Mouse (Mus musculus) limb, embryonic 11.5 days (tissue): ENCODE data around the gene Iqcf5. TPM values are rescaled to one million over a fixed set of nuclear protein-coding genes. Genes with fewer than 3 reads are reported as not detected.
"Not testable (repeated sequence)": the region's sequence is repeated elsewhere in the genome, so short reads cannot be mapped to it uniquely, and the experiment has no call there.

ENCODE experiments used
- ATAC-seq: fragments of 200-750 bp; cut with Nextera tagmentation; 2 replicates; pipeline ENCODE4 v1.8.0; 2017; ENCODE audit warnings: low read depth; ENCODE audit not compliant: insufficient number of reproducible peaks, low FRiP score, low TSS enrichment
- DNase-seq: peaks from one replicate; pipeline ENCODE4 v3.0.0-alpha.2; 2015; ENCODE audit warnings: low spot score
- H3K27ac ChIP-seq: fragments of 300-500 bp; sonication (generic); replicated peaks from 2 replicates; pipeline ENCODE4 v1.5.1; 2014; ENCODE audit warnings: low read depth, mild to moderate bottlenecking, low read length
- H3K27me3 ChIP-seq: fragments of 300-500 bp; sonication (generic); 2 replicates; pipeline ENCODE4 v1.6.1; 2014; ENCODE audit warnings: mild to moderate bottlenecking, low read length, mixed read lengths; ENCODE audit not compliant: control insufficient read depth, insufficient read depth
- H3K36me3 ChIP-seq: fragments of 300-500 bp; sonication (generic); 2 replicates; pipeline ENCODE4 v1.6.1; 2014; ENCODE audit warnings: mild to moderate bottlenecking, low read length, moderate library complexity, mixed read lengths; ENCODE audit not compliant: control insufficient read depth, insufficient read depth
- H3K4me1 ChIP-seq: fragments of 300-500 bp; sonication (generic); 2 replicates; pipeline ENCODE4 v1.6.1; 2014; ENCODE audit warnings: low read length, mixed read lengths; ENCODE audit not compliant: control insufficient read depth, insufficient read depth
- H3K4me2 ChIP-seq: fragments of 300-500 bp; sonication (generic); 2 replicates; pipeline ENCODE4 v1.6.1; 2014; ENCODE audit warnings: low read depth, mild to moderate bottlenecking, moderate library complexity; ENCODE audit not compliant: severe bottlenecking
- H3K4me3 ChIP-seq: fragments of 300-500 bp; sonication (generic); 2 replicates; pipeline ENCODE4 v1.5.1; 2014; ENCODE audit warnings: low read depth, low read length
- H3K9ac ChIP-seq: fragments of 300-500 bp; sonication (generic); 2 replicates; pipeline ENCODE4 v1.6.1; 2014; ENCODE audit warnings: mild to moderate bottlenecking, low read length
- H3K9me3 ChIP-seq: fragments of 300-500 bp; sonication (generic); 2 replicates; pipeline ENCODE4 v1.6.1; 2016; ENCODE audit warnings: low read length; ENCODE audit not compliant: control insufficient read depth
- WGBS: fragments of 180-500 bp; shearing (Covaris S2); extraction: QIAGEN DNeasy Blood & Tissue Kit; methylation state at CpG from one replicate; pipeline ENCODE4 v1.1.7; 2014; 5-methylcytosine and 5-hydroxymethylcytosine counted together
- polyA plus RNA-seq: library from polyadenylated mRNA; unstranded; fragments of >200 nt; fragmentation: Nextera tagmentation; extraction: Ambion mirVana; gene quantifications from 2 replicates; pipeline ENCODE4 v1.2.1, GENCODE M21; 2014

The Iqcf5 gene
- polyA plus RNA-seq, 1 experiment from 2014 or later: not detected

DNA sequence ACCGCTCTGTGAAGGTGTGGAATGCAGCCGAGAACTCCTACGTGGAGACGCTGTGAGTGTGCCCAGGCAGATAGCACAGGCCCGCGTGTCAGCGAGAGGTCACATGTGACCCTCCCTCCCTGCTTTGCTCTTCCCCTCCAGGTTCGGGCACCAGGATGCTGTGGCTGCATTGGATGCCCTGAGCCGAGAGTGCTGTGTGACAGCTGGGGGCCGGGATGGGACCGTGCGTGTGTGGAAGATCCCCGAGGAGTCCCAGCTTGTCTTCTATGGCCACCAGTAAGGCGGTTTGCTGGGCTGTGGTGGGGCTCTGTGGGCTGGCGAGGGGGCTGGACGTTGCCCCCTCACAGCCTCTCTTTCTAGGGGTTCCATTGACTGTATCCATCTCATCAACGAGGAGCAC, 30.8 kb upstream of the Iqcf5 start:
- 92% methylated on average over 17 of the region's 17 CpGs for WGBS
- H3K9me3 ChIP-seq: no peaks in the 10 kb centered on the region

GRCm38 (mm10) chr9:106485076-106485475, 29.3 kb upstream of the Iqcf5 start:
- peaks cover 22% of the 10 kb centered on the region for H3K36me3 ChIP-seq
- no peaks in the 10 kb centered on the region for H3K9me3 ChIP-seq
- no peak overlapping the region for H3K9ac ChIP-seq
- H3K27me3 ChIP-seq: no peaks in the 10 kb centered on the region
- ATAC-seq (no peak), DNase-seq (no peak)
- no peak overlapping the region for H3K27ac ChIP-seq
- 88% methylated on average over 10 of the region's 10 CpGs for WGBS
- no peak overlapping the region for H3K4me2 ChIP-seq
- no peaks in the 10 kb centered on the region for H3K4me1 ChIP-seq
- H3K4me3 ChIP-seq: no peak overlapping the region

More for the DNA sequence above, 30.8 kb upstream of the Iqcf5 start:
- Histone ChIP-seq H3K9ac (no peak overlapping the region), H3K27me3 (no peaks in the 10 kb centered on the region), H3K27ac (no peak overlapping the region), H3K36me3 (peaks cover 22% of the 10 kb centered on the region), H3K4me1 (no peaks in the 10 kb centered on the region), H3K4me3 (no peak overlapping the region), H3K4me2 (no peak overlapping the region)
- ATAC-seq (no peak), DNase-seq (no peak)

DNA sequence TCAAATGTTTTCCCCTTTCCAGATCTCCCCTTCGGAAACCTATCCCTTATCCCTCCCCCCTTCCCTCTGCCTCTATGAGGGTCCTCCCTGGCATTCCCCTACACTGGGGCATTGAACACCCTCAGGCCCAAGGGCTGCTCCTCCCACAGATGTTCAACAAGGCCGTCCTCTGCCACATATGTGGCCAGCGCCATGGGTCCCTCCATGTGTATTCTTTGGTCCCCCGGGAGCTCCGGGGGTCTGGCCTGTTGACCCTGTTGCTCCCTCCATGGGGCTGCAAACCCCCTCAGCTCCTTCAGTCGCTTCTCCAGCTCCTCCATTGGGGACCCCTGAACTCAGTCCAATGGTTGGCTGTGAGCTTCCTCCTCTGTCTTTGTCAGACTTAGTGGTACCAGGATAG, 26.8 kb upstream of the Iqcf5 start:
- H3K4me3 ChIP-seq, H3K9me3 ChIP-seq, H3K4me2 ChIP-seq, H3K4me1 ChIP-seq, H3K9ac ChIP-seq, H3K27ac ChIP-seq, H3K27me3 ChIP-seq, ATAC-seq, DNase-seq: not testable (repeated sequence)
- H3K36me3 ChIP-seq: peaks cover 16% of the 10 kb centered on the region
- 85% methylated on average over 6 of the region's 6 CpGs for WGBS

DNA sequence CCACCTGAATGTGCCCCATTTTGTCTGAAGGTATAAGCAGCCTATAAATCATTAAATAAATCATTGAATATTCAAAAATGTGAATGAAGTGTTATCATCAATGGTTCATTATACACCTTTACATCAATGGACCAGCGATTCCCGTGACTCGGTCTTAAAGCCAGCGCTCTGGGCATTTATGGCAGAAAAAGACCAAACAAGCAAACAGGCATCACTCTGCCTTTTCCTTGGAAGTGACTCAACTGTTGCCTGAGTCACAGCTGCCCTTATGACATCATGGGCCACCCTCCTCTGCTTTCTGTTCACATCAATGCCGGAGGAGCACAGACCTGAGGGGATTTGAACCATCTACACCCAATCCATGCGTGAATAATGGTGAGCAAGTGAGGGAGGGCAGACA, 14.7 kb upstream of the Iqcf5 start, which contains the start of gene Iqcf1:
Gene Iqcf1, plus strand, starts transcription at position 301 of the 400 bp plus-strand sequence.
- Histone ChIP-seq H3K27me3 (no peaks in the 10 kb centered on the region), H3K9me3 (no peaks in the 10 kb centered on the region), H3K4me2 (no peak within 1 kb of the TSS), H3K27ac (no peak within 1 kb of the TSS), H3K4me1 (no peaks in the 10 kb centered on the region), H3K36me3 (no peaks in the 10 kb centered on the region), H3K9ac (no peak within 1 kb of the TSS), H3K4me3 (no peak within 1 kb of the TSS)
- whole genome bisulfite sequencing: 96% methylated on average over 6 of the region's 6 CpGs
- DNase-seq: no peak
- ATAC-seq: no peak

DNA sequence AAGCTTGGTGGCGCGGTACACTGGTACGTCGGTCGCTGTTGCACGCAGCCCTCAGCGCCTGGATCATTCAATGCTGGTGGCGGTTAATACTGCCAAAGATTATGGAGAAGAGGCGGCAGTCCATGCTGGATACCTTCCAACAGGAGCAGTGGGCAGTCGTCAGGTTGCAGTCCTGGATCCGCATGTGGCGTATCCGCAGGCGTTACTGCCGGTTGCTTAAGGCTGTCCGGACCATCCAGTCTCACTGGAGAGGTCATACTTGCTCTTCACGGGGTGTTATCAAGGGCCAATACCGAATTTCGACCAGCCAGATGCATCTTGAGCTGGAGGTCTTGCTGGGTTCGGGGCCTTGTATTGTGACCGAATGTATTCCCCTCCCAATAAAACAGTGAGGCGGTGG, 12.5 kb upstream of the Iqcf5 start:
- H3K36me3 ChIP-seq: no peaks in the 10 kb centered on the region
- 88% methylated on average over 22 of the region's 22 CpGs for WGBS
- no peaks in the 10 kb centered on the region for H3K27me3 ChIP-seq
- H3K9me3 ChIP-seq: no peaks in the 10 kb centered on the region
- H3K4me1 ChIP-seq: no peaks in the 10 kb centered on the region
- ATAC-seq (no peak), DNase-seq (no peak)
- H3K4me3 ChIP-seq: no peak overlapping the region
- no peak overlapping the region for H3K4me2 ChIP-seq
- H3K9ac ChIP-seq: no peak overlapping the region
- H3K27ac ChIP-seq: no peak overlapping the region

DNA sequence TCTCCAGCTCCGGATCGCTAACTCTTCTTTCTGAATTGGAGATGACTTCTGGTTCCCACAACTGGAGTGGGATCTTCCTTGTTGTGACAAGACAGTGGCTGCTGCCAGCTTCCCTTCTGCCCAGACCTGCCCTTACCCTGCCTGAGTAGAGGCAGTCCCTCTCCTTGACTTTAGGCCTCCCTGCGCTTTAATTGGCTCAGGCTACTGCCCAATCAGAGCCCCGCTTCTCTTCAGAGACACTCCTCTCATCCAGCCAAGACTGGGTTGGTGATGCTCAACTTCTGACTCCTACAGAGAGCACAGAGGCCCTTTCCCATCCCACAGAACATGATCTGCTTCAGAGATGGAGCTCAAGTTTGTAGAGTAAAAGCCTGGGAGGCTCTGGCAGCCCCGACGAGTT, 10.1 kb upstream of the Iqcf5 start:
- 78% methylated on average over 6 of the region's 6 CpGs for WGBS
- ATAC-seq: no peak

GRCm38 (mm10) chr9:106509356-106509755, 5.0 kb upstream of the Iqcf5 start:
- no peak overlapping the region for H3K9ac ChIP-seq
- H3K27me3 ChIP-seq: no peaks in the 10 kb centered on the region
- ATAC-seq (no peak), DNase-seq (no peak)
- H3K27ac ChIP-seq: no peak overlapping the region
- no peaks in the 10 kb centered on the region for H3K36me3 ChIP-seq
- no peaks in the 10 kb centered on the region for H3K4me1 ChIP-seq
- WGBS: 94% methylated on average over 10 of the region's 10 CpGs
- no peak overlapping the region for H3K4me3 ChIP-seq
- H3K9me3 ChIP-seq: no peaks in the 10 kb centered on the region
- H3K4me2 ChIP-seq: no peak overlapping the region

More for the DNA sequence above, 10.1 kb upstream of the Iqcf5 start:
- H3K36me3 ChIP-seq: no peaks in the 10 kb centered on the region
- H3K9me3 ChIP-seq: no peaks in the 10 kb centered on the region
- H3K4me1 ChIP-seq: no peaks in the 10 kb centered on the region
- no peak for DNase-seq
- no peaks in the 10 kb centered on the region for H3K27me3 ChIP-seq
- no peak overlapping the region for H3K4me3 ChIP-seq
- no peak overlapping the region for H3K4me2 ChIP-seq
- H3K27ac ChIP-seq: no peak overlapping the region
- no peak overlapping the region for H3K9ac ChIP-seq

DNA sequence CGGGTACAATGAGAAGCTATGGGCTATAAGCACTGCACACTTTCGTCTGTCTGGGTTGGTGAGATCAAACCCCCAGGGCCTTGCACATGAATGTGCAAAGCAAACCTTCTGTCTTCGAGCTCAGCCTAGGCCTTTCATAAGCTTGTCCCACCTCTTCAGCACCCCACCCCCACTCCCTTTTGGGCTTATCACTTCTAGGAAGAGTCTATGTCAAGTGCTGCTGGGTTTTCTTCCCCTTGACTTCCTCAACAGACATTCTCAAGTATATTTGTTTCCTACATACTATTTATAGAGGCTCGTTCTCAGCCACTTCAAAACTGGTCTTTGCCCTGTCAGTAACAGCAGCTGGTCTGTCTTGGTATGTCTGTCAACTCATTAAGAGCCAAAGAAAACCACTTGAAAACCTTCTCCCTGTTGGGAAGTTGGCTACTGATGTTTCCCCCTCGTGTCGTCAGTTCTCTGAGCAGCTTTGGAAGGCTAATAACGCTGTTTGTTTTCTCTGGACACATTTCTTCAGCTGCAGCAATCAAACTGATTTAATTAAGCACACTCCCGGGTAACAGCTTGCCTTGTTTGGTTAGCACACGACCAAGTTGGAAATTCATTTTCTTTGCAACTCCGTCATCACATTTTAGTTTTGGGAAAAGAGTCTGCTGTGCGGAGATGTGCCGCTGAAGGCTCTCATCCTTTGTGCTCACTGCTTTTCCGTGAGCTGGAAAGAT, 1.5 kb upstream of the Iqcf5 start:
- WGBS: 67% methylated on average over 13 of the region's 13 CpGs
- no peak for DNase-seq
- no peak overlapping the region for H3K9ac ChIP-seq
- no peaks in the 10 kb centered on the region for H3K36me3 ChIP-seq
- no peak overlapping the region for H3K4me2 ChIP-seq
- no peaks in the 10 kb centered on the region for H3K4me1 ChIP-seq
- H3K9me3 ChIP-seq: no peaks in the 10 kb centered on the region
- no peak overlapping the region for H3K4me3 ChIP-seq
- no peaks in the 10 kb centered on the region for H3K27me3 ChIP-seq
- ATAC-seq: no peak
- H3K27ac ChIP-seq: no peak overlapping the region

GRCm38 (mm10) chr9:106513566-106513965, 807 bp upstream of the Iqcf5 start:
- no peak overlapping the region for H3K4me3 ChIP-seq
- H3K4me2 ChIP-seq: no peak overlapping the region
- H3K36me3 ChIP-seq: no peaks in the 10 kb centered on the region
- 71% methylated on average over 6 of the region's 6 CpGs for WGBS
- H3K9me3 ChIP-seq: no peaks in the 10 kb centered on the region
- ATAC-seq (no peak), DNase-seq (no peak)
- no peaks in the 10 kb centered on the region for H3K27me3 ChIP-seq
- no peak overlapping the region for H3K9ac ChIP-seq
- H3K27ac ChIP-seq: no peak overlapping the region
- no peaks in the 10 kb centered on the region for H3K4me1 ChIP-seq
